Mouse (Mus musculus) heart, postnatal 25 days (tissue): ENCODE measurements at regions not wholly inside any gene's neighbourhood (a gene's known extent, or its start where the extent isn't known, plus 50 kb on each side); places are given as distances from the start of the nearest gene placed in this dataset.
A peak's percentile ranks its signal among the peaks of the same experiment; 100 is the strongest.

Experiments used
- DNase-seq: peaks from one replicate; pipeline ENCODE4 v3.0.0; 2022; ENCODE audit warnings: low spot score
- intact Hi-C: fragments of 180-260 bp; cut with DNase I; formaldehyde crosslinking; loops from one replicate; pipeline ENCODE4 v1.15.1; 2025

GRCm38 (mm10) chr8:116452806-116453205 is 52.0 kb upstream of the Dynlrb2 start:
- DNase-seq, result no peak
- intact Hi-C loops, result no loop called here

- intact Hi-C loops, result no loop called here
- DNase-seq, result no peak
Measured at GRCm38 (mm10) chr8:116451397-116451796, 53.4 kb upstream of the Dynlrb2 start.

- intact Hi-C loops, result no loop called here
Measured at GRCm38 (mm10) chr8:116447452-116447851, 57.3 kb upstream of the Dynlrb2 start.

DNA sequence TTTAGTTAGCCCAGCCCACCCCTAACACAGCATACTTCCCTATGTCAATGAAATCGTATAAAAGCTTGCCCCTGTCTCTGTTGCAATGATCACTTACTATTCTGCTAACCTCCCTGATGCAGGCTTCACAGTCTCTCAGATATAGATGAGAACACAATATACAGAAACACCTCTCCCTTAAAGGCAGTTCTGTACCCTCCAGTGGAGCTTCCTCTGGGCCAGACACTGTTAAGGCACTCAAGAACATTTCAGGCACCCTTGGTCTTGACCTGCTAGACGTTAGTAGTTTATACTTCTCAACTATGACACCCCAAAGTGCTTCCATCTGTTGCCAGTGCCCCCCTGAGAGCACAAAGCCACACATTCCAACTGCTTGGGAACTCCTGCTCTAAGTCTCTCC is 61.9 kb upstream of the Dynlrb2 start:
- no peak for DNase-seq
- intact Hi-C loops, result no loop called here

More at GRCm38 (mm10) chr8:116447452-116447851, 57.3 kb upstream of the Dynlrb2 start:
- no peak for DNase-seq

DNA sequence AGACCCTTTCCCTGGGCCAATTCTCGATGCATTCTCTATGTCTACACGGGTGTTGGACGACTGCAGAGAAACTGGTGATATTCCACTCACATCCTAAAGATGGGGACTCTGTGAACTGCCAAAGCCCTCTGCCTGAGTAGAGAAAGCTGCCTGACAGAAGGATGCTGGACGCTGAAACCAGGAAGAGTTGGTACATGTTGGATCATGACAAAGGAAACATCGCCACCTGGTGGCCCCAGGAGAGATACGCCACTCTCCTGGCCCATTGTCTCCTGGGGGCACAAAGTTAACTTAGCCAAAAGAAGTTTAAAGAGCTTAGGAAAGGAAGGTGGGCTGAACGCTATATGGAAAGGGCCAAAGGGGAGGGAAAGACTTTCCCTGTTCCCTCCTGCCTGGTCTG is 65.9 kb upstream of the Dynlrb2 start:
- peak; percentile 31 for DNase-seq
- intact Hi-C loops, result loop anchor here (2.0 to 10.0 kb wide), 5 partner anchors 724 to 1986 kb away; no protein-coding TSS in a partner anchor

GRCm38 (mm10) chr8:116435268-116435980 is 69.3 kb upstream of the Dynlrb2 start:
- intact Hi-C loops, result loop anchor here (10.0 kb wide), 2 partner anchors 721 to 1891 kb away; no protein-coding TSS in a partner anchor
- no peak for DNase-seq

DNA sequence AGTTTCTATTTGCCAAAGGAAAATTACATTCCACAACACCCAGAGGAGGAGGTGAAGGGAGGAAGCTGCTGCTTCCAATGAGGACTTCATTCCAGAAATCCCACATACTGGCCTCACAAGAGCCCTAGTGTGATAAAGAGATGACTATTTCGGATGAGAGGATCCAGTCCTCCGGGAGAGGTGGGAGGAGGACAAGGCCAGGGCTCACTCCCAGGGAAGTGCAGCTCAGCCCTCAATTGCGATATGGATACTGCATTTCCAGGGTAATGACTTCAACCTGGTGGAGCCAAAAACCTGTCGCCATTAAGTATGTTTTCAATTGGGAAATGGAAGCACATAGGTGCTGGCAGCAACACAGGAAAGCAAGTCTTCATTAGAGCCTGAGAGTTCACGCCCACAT is 74.7 kb upstream of the Dynlrb2 start:
- intact Hi-C loops, result loop anchor here (10.0 kb wide), 2 partner anchors 715 to 1885 kb away; no protein-coding TSS in a partner anchor
- DNase-seq, result peak; percentile 26

DNA sequence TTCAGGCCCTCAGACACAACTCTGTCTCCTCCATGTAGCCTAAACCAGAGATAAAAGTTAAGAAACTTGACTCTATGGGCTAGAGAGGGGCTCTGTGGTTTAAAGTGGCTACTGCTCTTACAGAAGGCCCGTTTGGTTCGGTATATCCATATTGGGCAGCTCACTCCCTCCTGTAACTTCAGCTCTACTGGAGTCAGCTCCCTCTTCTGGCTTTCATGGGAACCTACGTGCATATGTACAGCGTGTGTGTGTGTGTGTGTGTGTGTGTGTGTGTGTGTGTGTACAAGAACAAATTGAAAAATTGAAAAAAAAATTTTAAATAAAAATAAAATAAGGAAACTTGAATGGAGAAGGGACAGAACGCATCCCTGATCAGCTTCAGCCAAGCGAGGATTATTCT is 75.1 kb upstream of the Dynlrb2 start:
- intact Hi-C loops, result loop anchor here (10.0 kb wide), 2 partner anchors 715 to 1885 kb away; no protein-coding TSS in a partner anchor
- DNase-seq, result no peak

DNA sequence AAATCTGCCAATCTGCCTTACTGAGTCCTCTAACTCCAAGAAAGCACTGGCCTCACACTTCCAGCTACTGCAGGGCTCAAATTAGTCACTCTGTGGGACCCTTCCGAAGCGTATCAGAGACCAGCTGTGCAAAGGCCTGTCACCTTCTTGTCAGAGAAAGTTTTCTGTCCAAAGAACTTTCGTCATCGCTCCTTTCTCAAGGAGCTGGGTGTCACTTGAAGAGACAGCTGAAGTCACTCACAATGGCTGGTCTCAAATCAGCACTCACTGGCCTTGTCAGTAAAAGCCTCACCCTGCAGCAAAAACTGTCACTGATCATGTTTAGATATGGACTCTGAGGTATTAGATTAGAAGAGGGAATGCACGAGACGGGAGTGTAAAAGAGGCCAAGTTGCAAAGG is 81.9 kb upstream of the Dynlrb2 start:
- intact Hi-C loops, result no loop called here
- DNase-seq, result peak; percentile 3

- intact Hi-C loops, result no loop called here
- DNase-seq, result no peak
Measured at GRCm38 (mm10) chr8:116412703-116413102, 92.1 kb upstream of the Dynlrb2 start.

GRCm38 (mm10) chr8:116410041-116410440 is 94.7 kb upstream of the Dynlrb2 start:
- intact Hi-C loops, result no loop called here
- no peak for DNase-seq

DNA sequence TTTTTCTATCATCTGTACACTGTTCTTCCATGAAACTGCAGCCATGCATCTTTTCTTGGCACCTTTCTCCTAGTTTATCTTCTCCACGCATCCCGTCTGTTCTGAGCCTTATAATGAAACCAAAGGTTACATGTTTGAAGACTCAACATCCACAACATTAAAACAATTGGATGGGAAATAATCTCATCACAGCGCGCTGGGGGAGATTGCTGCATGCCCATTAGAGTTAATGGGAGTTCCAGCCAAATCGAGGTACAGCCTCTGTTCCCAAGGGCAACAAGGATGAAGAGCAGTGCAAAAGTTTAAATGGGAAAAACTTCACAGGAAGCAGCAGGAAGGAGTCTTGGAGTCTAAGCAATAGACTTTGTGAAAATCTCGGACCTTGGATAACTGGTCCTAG is 95.8 kb upstream of the Dynlrb2 start:
- intact Hi-C loops, result no loop called here
- no peak for DNase-seq

GRCm38 (mm10) chr8:116404571-116404970 is 100.2 kb upstream of the Dynlrb2 start:
- no peak for DNase-seq
- intact Hi-C loops, result no loop called here

GRCm38 (mm10) chr8:116403366-116403765 is 101.4 kb upstream of the Dynlrb2 start:
- DNase-seq, result no peak
- intact Hi-C loops, result no loop called here

DNA sequence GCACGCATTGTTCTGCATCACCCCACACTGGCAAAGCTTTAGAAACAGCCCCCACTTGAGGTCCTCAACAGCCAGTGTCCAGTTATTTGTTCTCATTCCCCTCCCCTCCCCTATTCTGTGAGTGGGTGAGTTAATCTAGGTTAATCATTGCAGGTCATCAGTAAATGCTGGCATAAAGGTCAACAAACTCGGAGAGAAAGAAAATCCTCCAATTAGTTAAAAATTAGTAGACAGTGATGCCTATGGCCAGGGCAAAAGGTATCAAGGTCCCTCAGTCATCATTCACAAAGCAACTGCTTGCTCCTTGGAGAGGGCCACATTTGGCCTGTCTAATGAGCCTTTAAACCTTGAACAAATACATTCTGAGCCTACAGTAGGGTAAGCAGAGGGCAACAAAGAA is 105.3 kb upstream of the Dynlrb2 start:
- intact Hi-C loops, result no loop called here
- no peak for DNase-seq

- no peak for DNase-seq
- intact Hi-C loops, result no loop called here
Measured at GRCm38 (mm10) chr8:116398565-116399205, 106.1 kb upstream of the Dynlrb2 start.

GRCm38 (mm10) chr8:116385193-116385955 is 119.4 kb upstream of the Dynlrb2 start:
- no peak for DNase-seq
- intact Hi-C loops, result no loop called here

DNA sequence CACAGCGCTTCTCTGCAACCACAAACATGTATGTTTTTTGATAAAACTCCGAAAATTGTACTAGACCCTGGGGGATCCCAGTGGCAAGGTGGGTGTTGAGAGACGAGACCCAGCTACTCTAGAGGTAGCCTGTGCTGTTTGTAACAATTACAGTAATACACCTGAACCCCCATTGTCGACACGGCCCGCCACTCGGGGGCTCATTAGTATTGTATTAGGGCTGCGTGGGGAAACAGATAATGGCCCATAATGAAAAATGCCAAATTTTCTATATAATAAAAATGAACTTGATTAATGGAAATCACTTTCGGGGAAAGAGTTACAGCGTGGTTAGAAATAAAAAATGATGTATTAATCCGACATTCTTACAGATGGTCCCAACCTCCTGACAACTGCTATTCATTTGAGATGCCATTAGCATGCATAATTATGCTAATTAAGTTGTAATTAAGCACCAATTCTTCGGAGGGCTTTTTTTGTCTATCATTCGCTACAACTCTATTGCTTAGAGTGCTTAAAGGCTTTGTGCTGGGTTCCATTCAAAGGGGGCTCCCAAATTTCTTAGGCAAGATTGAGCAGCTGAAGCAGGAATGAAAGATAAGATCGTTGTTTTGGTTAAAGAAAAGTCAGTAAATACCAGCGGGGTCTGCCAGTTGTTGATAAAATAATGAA is 120.2 kb upstream of the Dynlrb2 start:
- no peak for DNase-seq
- intact Hi-C loops, result no loop called here

GRCm38 (mm10) chr8:116383495-116384417 is 121.0 kb upstream of the Dynlrb2 start:
- DNase-seq, result peak; percentile 19
- intact Hi-C loops, result no loop called here
